Mouse (Mus musculus): Measurements from ENCODE around the gene Ager. TPM values are rescaled to one million over a fixed set of nuclear protein-coding genes. Genes with fewer than 3 reads are reported as not detected.

The Ager gene
- polyA plus RNA-seq, 1 experiment from 2014 or later = 3.1 TPM

Other genes with a start within 250 kb of the Ager start
- gene Btnl2, start 243.0 kb upstream of the Ager start, polyA plus RNA-seq (2015; fragmentation: Nextera tagmentation; extraction: Ambion mirVana) = 0.53 and 0.94 TPM in 2 replicates
- 1.7 and 2.1 TPM in 2 replicates for gene Btnl1, start 220.7 kb upstream of the Ager start, polyA plus RNA-seq (2015; fragmentation: Nextera tagmentation; extraction: Ambion mirVana)
- gene BC051142, start 199.0 kb upstream of the Ager start, polyA plus RNA-seq (2015; fragmentation: Nextera tagmentation; extraction: Ambion mirVana) = 1.1 and 1.3 TPM in 2 replicates
- 2.6 and 4.1 TPM in 2 replicates for gene Btnl4, start 120.5 kb upstream of the Ager start, polyA plus RNA-seq (2015; fragmentation: Nextera tagmentation; extraction: Ambion mirVana)
- gene Btnl6, start 80.5 kb upstream of the Ager start, polyA plus RNA-seq (2015; fragmentation: Nextera tagmentation; extraction: Ambion mirVana) = 1.2 and 2.8 TPM in 2 replicates
- 5.8 and 7.9 TPM in 2 replicates for gene Notch4, start 33.6 kb upstream of the Ager start, polyA plus RNA-seq (2015; fragmentation: Nextera tagmentation; extraction: Ambion mirVana)
- gene Gpsm3, start 8.1 kb upstream of the Ager start, polyA plus RNA-seq (2015; fragmentation: Nextera tagmentation; extraction: Ambion mirVana) = 10.2 and 11.9 TPM in 2 replicates
- 8.5 and 9.2 TPM in 2 replicates for gene Pbx2, start 6.6 kb upstream of the Ager start, polyA plus RNA-seq (2015; fragmentation: Nextera tagmentation; extraction: Ambion mirVana)
- 130 and 142 TPM in 2 replicates for gene Rnf5, start 5.8 kb downstream of the Ager start, polyA plus RNA-seq (2015; fragmentation: Nextera tagmentation; extraction: Ambion mirVana)
- gene Agpat1, start 6.4 kb downstream of the Ager start, polyA plus RNA-seq (2015; fragmentation: Nextera tagmentation; extraction: Ambion mirVana) = 49.3 and 50.8 TPM in 2 replicates
- 3.7 and 3.8 TPM in 2 replicates for gene Egfl8, start 18.1 kb downstream of the Ager start, polyA plus RNA-seq (2015; fragmentation: Nextera tagmentation; extraction: Ambion mirVana)
- gene Ppt2, start 30.6 kb downstream of the Ager start, polyA plus RNA-seq (2015; fragmentation: Nextera tagmentation; extraction: Ambion mirVana) = 23.7 and 26.2 TPM in 2 replicates
- 0.35 and 0.63 TPM in 2 replicates for gene Prrt1, start 31.7 kb downstream of the Ager start, polyA plus RNA-seq (2015; fragmentation: Nextera tagmentation; extraction: Ambion mirVana)
- 14.0 and 14.5 TPM in 2 replicates for gene Fkbpl, start 46.9 kb downstream of the Ager start, polyA plus RNA-seq (2015; fragmentation: Nextera tagmentation; extraction: Ambion mirVana)
- 72.0 and 76.7 TPM in 2 replicates for gene Atf6b, start 49.3 kb downstream of the Ager start, polyA plus RNA-seq (2015; fragmentation: Nextera tagmentation; extraction: Ambion mirVana)
- 0.97 and 1.4 TPM in 2 replicates for gene Tnxb, start 72.7 kb downstream of the Ager start, polyA plus RNA-seq (2015; fragmentation: Nextera tagmentation; extraction: Ambion mirVana)
- 0.44 and 0.65 TPM in 2 replicates for gene C4b, start 146.0 kb downstream of the Ager start, polyA plus RNA-seq (2015; fragmentation: Nextera tagmentation; extraction: Ambion mirVana)
- gene Cyp21a1, start 206.7 kb downstream of the Ager start, polyA plus RNA-seq (2015; fragmentation: Nextera tagmentation; extraction: Ambion mirVana) = 1.1 and 1.7 TPM in 2 replicates
- gene Stk19, start 239.1 kb downstream of the Ager start, polyA plus RNA-seq (2015; fragmentation: Nextera tagmentation; extraction: Ambion mirVana) = 25.7 and 26.5 TPM in 2 replicates
- gene Dxo, start 239.2 kb downstream of the Ager start, polyA plus RNA-seq (2015; fragmentation: Nextera tagmentation; extraction: Ambion mirVana) = 52.9 and 53.1 TPM in 2 replicates